Mouse (Mus musculus) cerebellum, adult 2 months (tissue): Measurements from ENCODE around the gene Fcho2.

Experiments
- CTCF ChIP-seq: fragments of 200-500 bp; IDR thresholded peaks from 2 replicates; pipeline ENCODE4 v1.5.1; 2011; ENCODE audit warnings: low read depth, mild to moderate bottlenecking, control low read depth, low read length, moderate library complexity, borderline replicate concordance; ENCODE audit not compliant: insufficient read depth
- POLR2A ChIP-seq: fragments of 200-500 bp; IDR thresholded peaks from 2 replicates; pipeline ENCODE4 v1.6.1; 2011; ENCODE audit warnings: low read length, control low read depth, borderline replicate concordance; ENCODE audit not compliant: insufficient read depth

DNA sequence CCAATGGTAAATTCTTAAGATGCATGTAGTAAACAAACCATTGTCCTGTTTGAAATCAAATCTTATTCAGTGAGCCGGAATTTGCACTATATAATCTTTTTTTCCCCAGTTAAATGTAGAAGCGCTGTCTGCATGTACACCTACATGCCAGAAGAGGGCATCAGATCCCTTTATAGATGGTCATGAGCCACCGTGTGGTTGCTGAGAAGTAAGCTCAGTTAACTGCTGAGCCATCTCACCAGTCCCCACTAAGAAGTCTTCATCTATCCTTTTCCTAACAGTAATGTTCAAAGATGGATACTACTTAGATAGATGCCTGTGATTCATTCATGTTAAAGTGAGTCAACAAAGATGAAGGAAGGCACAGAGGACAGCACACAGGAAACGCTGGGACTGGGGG lies 88.8 kb downstream of the Fcho2 start:
- TF ChIP-seq CTCF (peak; percentile 10; the same call in 1 of the 2 replicates), POLR2A (no peak)
